Mouse (Mus musculus) adrenal gland, adult 8-10 months (tissue): ENCODE data around the gene Olfr395. TPM values are rescaled to one million over a fixed set of nuclear protein-coding genes. Genes with fewer than 3 reads are reported as not detected.
"Not testable (repeated sequence)": the region's sequence is repeated elsewhere in the genome, so short reads cannot be mapped to it uniquely, and the experiment has no call there.

Experiments
- DNase-seq: peaks from one replicate; pipeline ENCODE4 v3.0.0; 2022
- total RNA-seq, 4 experiments: library from RNA; stranded (reverse); gene quantifications; 2 replicates each; pipeline ENCODE4 v1.2.4; 2022

Gene Olfr395
- not detected for total RNA-seq

GRCm38 (mm10) chr11:73909199-73909598 lies at the start of gene Olfr395:
TSS of gene Olfr395 (minus strand) at chr11:73909299.
- DNase-seq = not testable (repeated sequence)

- no peak for DNase-seq
Measured at GRCm38 (mm10) chr11:73936377-73936776, 27.3 kb upstream of the Olfr395 start, which contains the start of gene Olfr23. TSS of gene Olfr23 (plus strand) at chr11:73936677.

GRCm38 (mm10) chr11:73890671-73891070 lies 18.4 kb downstream of the Olfr395 start, which contains the start of gene Olfr394:
TSS of gene Olfr394 (minus strand) at chr11:73890771.
- DNase-seq = no peak

Other genes with a start within 250 kb of the Olfr395 start
- gene Zfp735, start 220.5 kb downstream of the Olfr395 start, total RNA-seq = not detected
- gene Olfr389, start 128.6 kb downstream of the Olfr395 start, total RNA-seq = not detected
- gene Olfr390, start 126.3 kb downstream of the Olfr395 start, total RNA-seq = not detected
- gene Olfr391-ps, start 106.2 kb downstream of the Olfr395 start, total RNA-seq = not detected
- not detected for gene Olfr392, start 92.2 kb downstream of the Olfr395 start, total RNA-seq
- gene Olfr393, start 57.8 kb downstream of the Olfr395 start, total RNA-seq = not detected
- gene Olfr394, start 18.5 kb downstream of the Olfr395 start, total RNA-seq = not detected
- not detected for gene Olfr23, start 27.4 kb upstream of the Olfr395 start, total RNA-seq
- gene Olfr397, start 51.5 kb upstream of the Olfr395 start, total RNA-seq = not detected
- not detected for gene Olfr398, start 81.1 kb upstream of the Olfr395 start, total RNA-seq
- not detected for gene Olfr139, start 147.3 kb upstream of the Olfr395 start, total RNA-seq
- gene Olfr399, start 147.3 kb upstream of the Olfr395 start, total RNA-seq = not detected
- gene Zfp616, start 160.7 kb upstream of the Olfr395 start, total RNA-seq = not detected
- gene Olfr401, start 204.4 kb upstream of the Olfr395 start, total RNA-seq = not detected
- not detected for gene Olfr402, start 244.2 kb upstream of the Olfr395 start, total RNA-seq